Mouse (Mus musculus): ENCODE results near the gene Bcl7a.

Bcl7a gene

GRCm38 (mm10) chr5:123377120-123377955, 33.7 kb downstream of the Bcl7a start:
- DNase-seq (ENCODE audit: low read depth, low spot score): peak; percentile 89

GRCm38 (mm10) chr5:123378712-123379111, 35.1 kb downstream of the Bcl7a start:
- no peak for DNase-seq (ENCODE audit: low read depth, low spot score)

- no peak for DNase-seq (ENCODE audit: low read depth, low spot score)
Measured at GRCm38 (mm10) chr5:123379504-123379931, 35.9 kb downstream of the Bcl7a start.

GRCm38 (mm10) chr5:123381968-123382367, 38.3 kb downstream of the Bcl7a start:
- DNase-seq (ENCODE audit: low read depth, low spot score): no peak

GRCm38 (mm10) chr5:123382686-123383085, 39.1 kb downstream of the Bcl7a start:
- DNase-seq (ENCODE audit: low read depth, low spot score): peak; percentile 38

- DNase-seq (ENCODE audit: low read depth, low spot score): no peak
Measured at GRCm38 (mm10) chr5:123388452-123388851, 44.8 kb downstream of the Bcl7a start.

- peak; percentile 63 for DNase-seq (ENCODE audit: low read depth, low spot score)
Measured at GRCm38 (mm10) chr5:123390536-123391441, 47.2 kb downstream of the Bcl7a start.

- DNase-seq (ENCODE audit: low read depth, low spot score): peak; percentile 75
Measured at GRCm38 (mm10) chr5:123391442-123391809, 47.8 kb downstream of the Bcl7a start.

GRCm38 (mm10) chr5:123393786-123394302, 50.2 kb downstream of the Bcl7a start:
- no peak for DNase-seq (ENCODE audit: low read depth, low spot score)

- DNase-seq (ENCODE audit: low read depth, low spot score): peak; percentile 95
Measured at GRCm38 (mm10) chr5:123394303-123394956, 50.8 kb downstream of the Bcl7a start, which contains the start of gene Mlxip. Mlxip (plus strand) TSS chr5:123394798.

- peak; percentile 22 for DNase-seq (ENCODE audit: low read depth, low spot score)
Measured at GRCm38 (mm10) chr5:123394957-123395881, 51.6 kb downstream of the Bcl7a start.

GRCm38 (mm10) chr5:123396901-123397464, 53.3 kb downstream of the Bcl7a start:
- DNase-seq (ENCODE audit: low read depth, low spot score): no peak

- no peak for DNase-seq (ENCODE audit: low read depth, low spot score)
Measured at GRCm38 (mm10) chr5:123397786-123398185, 54.2 kb downstream of the Bcl7a start.

GRCm38 (mm10) chr5:123398856-123399498, 55.3 kb downstream of the Bcl7a start:
- DNase-seq (ENCODE audit: low read depth, low spot score): no peak

- no peak for DNase-seq (ENCODE audit: low read depth, low spot score)
Measured at GRCm38 (mm10) chr5:123404480-123404879, 60.8 kb downstream of the Bcl7a start.

GRCm38 (mm10) chr5:123406952-123407351, 63.3 kb downstream of the Bcl7a start:
- DNase-seq (ENCODE audit: low read depth, low spot score): peak; percentile 11

GRCm38 (mm10) chr5:123408176-123408575, 64.5 kb downstream of the Bcl7a start:
- no peak for DNase-seq (ENCODE audit: low read depth, low spot score)

GRCm38 (mm10) chr5:123412193-123412592, 68.6 kb downstream of the Bcl7a start:
- DNase-seq (ENCODE audit: low read depth, low spot score): no peak

GRCm38 (mm10) chr5:123413866-123414363, 70.3 kb downstream of the Bcl7a start:
- DNase-seq (ENCODE audit: low read depth, low spot score): no peak
